Mouse (Mus musculus) forebrain, embryonic 10.5 days (tissue): ENCODE measurements at regions not wholly inside any gene's neighbourhood (a gene's known extent, or its start where the extent isn't known, plus 50 kb on each side); places are given as distances from the start of the nearest gene placed in this dataset.
A peak's percentile ranks its signal among the peaks of the same experiment; 100 is the strongest.

ENCODE experiments used
- DNase-seq: peaks from one replicate; pipeline ENCODE4 v3.0.0-alpha.2; 2017; ENCODE audit warnings: low spot score; ENCODE audit errors: extremely low spot score
- H3K27ac ChIP-seq: fragments of 300-500 bp; sonication (generic); 2 replicates; pipeline ENCODE4 v1.5.1; 2016; ENCODE audit warnings: mild to moderate bottlenecking
- H3K27me3 ChIP-seq: fragments of 300-500 bp; sonication (generic); 2 replicates; pipeline ENCODE4 v1.6.1; 2016; ENCODE audit warnings: mild to moderate bottlenecking; ENCODE audit not compliant: poor library complexity, severe bottlenecking
- H3K36me3 ChIP-seq: fragments of 300-500 bp; sonication (generic); replicated peaks from 2 replicates; pipeline ENCODE4 v1.6.1; 2016; ENCODE audit warnings: mild to moderate bottlenecking, moderate library complexity
- H3K4me1 ChIP-seq: fragments of 300-500 bp; sonication (generic); 2 replicates; pipeline ENCODE4 v1.6.1; 2016
- H3K4me3 ChIP-seq: fragments of 300-500 bp; sonication (generic); 2 replicates; pipeline ENCODE4 v1.5.1; 2016; ENCODE audit warnings: mild to moderate bottlenecking, moderate library complexity
- H3K9me3 ChIP-seq: fragments of 300-500 bp; sonication (generic); 2 replicates; pipeline ENCODE4 v1.6.1; 2016; ENCODE audit warnings: mild to moderate bottlenecking, moderate library complexity
- WGBS: fragments of 180-500 bp; shearing (Covaris S2); methylation state at CpG from one replicate; pipeline ENCODE4 v1.1.7; 2016; 5-methylcytosine and 5-hydroxymethylcytosine counted together

GRCm38 (mm10) chr1:169270750-169271149, 260.5 kb downstream of the Nuf2 start:
- H3K36me3 ChIP-seq: no peaks in the 10 kb centered on the region
- WGBS: 81% methylated on average over 4 of the region's 4 CpGs
- H3K27ac ChIP-seq: no peak overlapping the region
- no peaks in the 10 kb centered on the region for H3K9me3 ChIP-seq
- no peaks in the 10 kb centered on the region for H3K27me3 ChIP-seq
- no peaks in the 10 kb centered on the region for H3K4me1 ChIP-seq
- no peak overlapping the region for H3K4me3 ChIP-seq
- DNase-seq: no peak

DNA sequence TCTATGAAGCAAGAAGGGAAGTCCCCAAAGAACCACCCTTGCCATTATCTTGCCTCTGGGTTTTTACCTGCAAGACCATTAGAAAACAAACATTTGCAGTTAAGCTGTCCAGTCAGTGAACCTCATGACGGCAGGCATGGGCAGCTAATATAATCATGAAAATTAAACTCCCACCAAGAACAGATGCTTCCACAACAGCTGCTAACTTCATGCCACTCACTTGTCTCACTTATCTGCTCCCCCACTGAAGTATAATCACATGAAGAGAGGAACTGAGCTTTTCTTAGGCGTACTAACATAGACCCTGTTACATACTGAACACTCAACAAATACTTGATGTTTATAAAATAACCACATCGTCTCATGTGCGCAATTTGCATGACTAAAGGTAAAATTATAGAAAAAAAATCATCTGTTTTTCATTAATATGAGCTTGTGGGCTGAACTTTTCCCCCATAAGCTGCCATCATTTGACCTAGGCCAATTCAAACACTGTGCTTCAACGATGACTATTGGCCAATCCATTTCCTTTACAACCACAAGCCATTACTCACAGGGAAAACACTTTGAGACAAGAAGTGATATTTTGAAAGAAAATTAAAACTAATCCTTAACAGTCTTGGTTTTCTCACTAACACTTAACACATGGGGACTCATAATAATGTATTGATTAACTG, 267.1 kb downstream of the Nuf2 start:
- DNase-seq: no peak
- H3K36me3 ChIP-seq: no peaks in the 10 kb centered on the region
- H3K4me1 ChIP-seq: peaks cover 5% of the 10 kb centered on the region; the same call in 1 of the 2 replicates
- no peak overlapping the region for H3K4me3 ChIP-seq
- no peaks in the 10 kb centered on the region for H3K9me3 ChIP-seq
- H3K27ac ChIP-seq: no peak overlapping the region
- no peaks in the 10 kb centered on the region for H3K27me3 ChIP-seq
- 84% methylated on average over 5 of the region's 5 CpGs for WGBS

- Histone ChIP-seq H3K27ac (no peak overlapping the region), H3K4me1 (0 out of 2 replicates have a peak, but pooled peaks cover 12% of the 10 kb centered on the region), H3K9me3 (no peaks in the 10 kb centered on the region), H3K36me3 (no peaks in the 10 kb centered on the region), H3K27me3 (no peaks in the 10 kb centered on the region), H3K4me3 (no peak overlapping the region)
- no peak for DNase-seq
- WGBS: 60% methylated on average over 7 of the region's 7 CpGs
These were observed 276.9 kb downstream of the Nuf2 start for GRCm38 (mm10) chr1:169254250-169254937.

GRCm38 (mm10) chr1:169252189-169252588, 279.1 kb downstream of the Nuf2 start:
- H3K27me3 ChIP-seq: no peaks in the 10 kb centered on the region
- WGBS: 81% methylated on average over 2 of the region's 2 CpGs
- H3K4me3 ChIP-seq: no peak overlapping the region
- no peaks in the 10 kb centered on the region for H3K36me3 ChIP-seq
- 0 out of 2 replicates have a peak, but pooled peaks cover 12% of the 10 kb centered on the region for H3K4me1 ChIP-seq
- no peaks in the 10 kb centered on the region for H3K9me3 ChIP-seq
- H3K27ac ChIP-seq: no peak overlapping the region
- no peak for DNase-seq

GRCm38 (mm10) chr1:169249021-169249420, 282.2 kb downstream of the Nuf2 start:
- no peaks in the 10 kb centered on the region for H3K9me3 ChIP-seq
- H3K4me3 ChIP-seq: no peak overlapping the region
- DNase-seq: no peak
- 0 out of 2 replicates have a peak, but pooled peaks cover 4% of the 10 kb centered on the region for H3K4me1 ChIP-seq
- H3K27ac ChIP-seq: no peak overlapping the region
- WGBS: 92% methylated on average over 7 of the region's 7 CpGs
- no peaks in the 10 kb centered on the region for H3K27me3 ChIP-seq
- no peaks in the 10 kb centered on the region for H3K36me3 ChIP-seq

GRCm38 (mm10) chr1:169240377-169240776, 290.9 kb downstream of the Nuf2 start:
- Histone ChIP-seq H3K27ac (no peak overlapping the region), H3K36me3 (no peaks in the 10 kb centered on the region), H3K4me1 (peaks cover 29% of the 10 kb centered on the region), H3K27me3 (no peaks in the 10 kb centered on the region), H3K9me3 (no peaks in the 10 kb centered on the region), H3K4me3 (no peak overlapping the region)
- DNase-seq: no peak
- 91% methylated on average over 2 of the region's 2 CpGs for WGBS

GRCm38 (mm10) chr1:169238671-169239090, 292.6 kb downstream of the Nuf2 start:
- Histone ChIP-seq H3K4me1 (peaks cover 35% of the 10 kb centered on the region), H3K4me3 (no peak overlapping the region), H3K27me3 (no peaks in the 10 kb centered on the region), H3K27ac (peak overlapping the region; percentile 51; the same call in 1 of the 2 replicates), H3K9me3 (no peaks in the 10 kb centered on the region), H3K36me3 (no peaks in the 10 kb centered on the region)
- WGBS: 46% methylated on average over 16 of the region's 16 CpGs
- no peak for DNase-seq

GRCm38 (mm10) chr1:169235276-169235681, 296.0 kb downstream of the Nuf2 start:
- WGBS: 5% methylated on average over 2 of the region's 2 CpGs
- H3K36me3 ChIP-seq: no peaks in the 10 kb centered on the region
- H3K27me3 ChIP-seq: no peaks in the 10 kb centered on the region
- H3K9me3 ChIP-seq: no peaks in the 10 kb centered on the region
- H3K27ac ChIP-seq: peak overlapping the region; percentile 65
- DNase-seq: no peak
- no peak overlapping the region for H3K4me3 ChIP-seq
- peaks cover 35% of the 10 kb centered on the region for H3K4me1 ChIP-seq

GRCm38 (mm10) chr1:169233368-169233767, 297.9 kb downstream of the Nuf2 start:
- no peak for DNase-seq
- H3K4me1 ChIP-seq: peaks cover 29% of the 10 kb centered on the region
- H3K27me3 ChIP-seq: no peaks in the 10 kb centered on the region
- H3K36me3 ChIP-seq: no peaks in the 10 kb centered on the region
- 86% methylated on average over 3 of the region's 3 CpGs for WGBS
- H3K4me3 ChIP-seq: no peak overlapping the region
- H3K9me3 ChIP-seq: no peaks in the 10 kb centered on the region
- no peak overlapping the region for H3K27ac ChIP-seq

DNA sequence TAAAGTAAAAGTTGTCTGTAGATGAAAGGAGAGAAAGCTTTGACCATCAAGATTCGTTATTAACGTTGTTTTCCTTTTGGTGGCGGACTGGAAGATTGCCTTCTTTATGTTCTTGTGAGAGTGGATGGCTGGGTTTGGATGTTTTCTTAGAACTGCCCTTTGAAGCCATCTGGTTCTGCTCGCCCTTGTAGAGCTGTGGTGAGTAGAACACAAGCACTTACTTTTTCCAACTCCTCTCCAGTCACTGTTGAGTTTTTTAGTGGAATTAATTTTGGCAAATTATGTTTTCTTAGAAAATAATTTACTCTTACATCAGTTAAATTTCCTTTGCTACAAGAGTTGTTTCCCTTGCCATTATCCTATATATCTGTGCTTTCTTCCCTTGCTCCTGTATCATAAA, 301.2 kb downstream of the Nuf2 start:
- Histone ChIP-seq H3K27ac (no peak overlapping the region), H3K4me1 (peaks cover 3% of the 10 kb centered on the region), H3K4me3 (no peak overlapping the region), H3K9me3 (peaks cover 3% of the 10 kb centered on the region; the same call in 1 of the 2 replicates), H3K27me3 (no peaks in the 10 kb centered on the region), H3K36me3 (no peaks in the 10 kb centered on the region)
- WGBS: 76% methylated on average over 4 of the region's 4 CpGs
- no peak for DNase-seq

GRCm38 (mm10) chr1:169224431-169224830, 306.8 kb downstream of the Nuf2 start:
- Histone ChIP-seq H3K36me3 (no peaks in the 10 kb centered on the region), H3K9me3 (peaks cover 3% of the 10 kb centered on the region; the same call in 1 of the 2 replicates), H3K27me3 (no peaks in the 10 kb centered on the region), H3K4me3 (no peak overlapping the region), H3K4me1 (no peaks in the 10 kb centered on the region), H3K27ac (no peak overlapping the region)
- no peak for DNase-seq
- 88% methylated on average over 2 of the region's 2 CpGs for WGBS

DNA sequence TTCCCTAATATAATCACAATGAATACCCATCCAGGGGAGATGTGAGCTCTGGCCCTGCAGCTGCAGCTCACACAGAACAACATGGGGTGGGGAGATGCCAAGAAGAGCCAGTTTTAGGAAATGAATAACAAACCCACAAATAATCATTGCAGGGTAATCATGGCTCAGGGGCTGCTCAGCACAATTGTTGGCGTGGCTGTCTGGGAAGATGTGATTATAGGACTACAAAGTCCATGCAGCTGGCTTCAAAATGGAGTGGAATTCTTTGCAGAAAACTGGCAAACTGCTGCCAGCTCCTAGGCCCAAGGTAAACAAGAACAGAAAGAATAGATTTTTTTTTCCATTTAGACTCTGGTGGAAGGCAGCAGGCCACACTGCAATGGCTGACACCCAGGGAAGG, 343.6 kb downstream of the Nuf2 start:
- DNase-seq: no peak
- peaks cover 11% of the 10 kb centered on the region for H3K4me1 ChIP-seq
- no peaks in the 10 kb centered on the region for H3K36me3 ChIP-seq
- H3K27me3 ChIP-seq: no peaks in the 10 kb centered on the region
- no peak overlapping the region for H3K4me3 ChIP-seq
- 53% methylated on average over 1 of the region's 1 CpGs for WGBS
- H3K27ac ChIP-seq: peak overlapping the region; percentile 48; the same call in 1 of the 2 replicates
- no peaks in the 10 kb centered on the region for H3K9me3 ChIP-seq

GRCm38 (mm10) chr1:169170405-169170804, 360.9 kb downstream of the Nuf2 start:
- Histone ChIP-seq H3K9me3 (no peaks in the 10 kb centered on the region), H3K4me1 (no peaks in the 10 kb centered on the region), H3K36me3 (no peaks in the 10 kb centered on the region), H3K4me3 (no peak overlapping the region), H3K27ac (no peak overlapping the region), H3K27me3 (no peaks in the 10 kb centered on the region)
- DNase-seq: no peak
- WGBS: 81% methylated on average over 2 of the region's 2 CpGs
